Mouse (Mus musculus): ENCODE results near the gene Ifitm1. TPM values are rescaled to one million over a fixed set of nuclear protein-coding genes. Genes with fewer than 3 reads are reported as not detected.

Gene Ifitm1
- polyA plus RNA-seq, 1 experiment from 2014 or later: 148 TPM

GRCm38 (mm10) chr7:140942341-140942740, 24.7 kb upstream of the Ifitm1 start:
- H3K36me3 ChIP-seq: peaks cover 20% of the 10 kb centered on the region
- no peaks in the 10 kb centered on the region for H3K9me3 ChIP-seq
- H3K4me2 ChIP-seq (replicated peaks): peak overlapping the region; percentile 66
- peak overlapping the region; percentile 54 for H3K4me3 ChIP-seq (replicated peaks)
- H3K4me1 ChIP-seq (replicated peaks): peaks cover 32% of the 10 kb centered on the region
- no peaks in the 10 kb centered on the region for H3K27me3 ChIP-seq (replicated peaks)
- WGBS: 42% methylated on average over 9 of the region's 9 CpGs
- no peak for ATAC-seq
- H3K9ac ChIP-seq: peak overlapping the region; percentile 70
- peak overlapping the region; percentile 84 for H3K27ac ChIP-seq

- H3K27ac ChIP-seq: peak overlapping the region; percentile 84
- WGBS: 91% methylated on average over 10 of the region's 10 CpGs
- peaks cover 32% of the 10 kb centered on the region for H3K4me1 ChIP-seq (replicated peaks)
- H3K9me3 ChIP-seq: no peaks in the 10 kb centered on the region
- ATAC-seq: no peak
- H3K36me3 ChIP-seq: peaks cover 25% of the 10 kb centered on the region
- H3K9ac ChIP-seq: 0 out of 2 replicates have a peak overlapping the region, but pooled peaks have one; percentile 20
- H3K27me3 ChIP-seq (replicated peaks): no peaks in the 10 kb centered on the region
- no peak overlapping the region for H3K4me3 ChIP-seq (replicated peaks)
- H3K4me2 ChIP-seq (replicated peaks): peak overlapping the region; percentile 66
Measured at GRCm38 (mm10) chr7:140942811-140943210, 24.2 kb upstream of the Ifitm1 start.

- 61% methylated on average over 4 of the region's 4 CpGs for WGBS
- H3K4me2 ChIP-seq (replicated peaks): peak overlapping the region; percentile 66; the same call in 1 of the 2 replicates
- no peak overlapping the region for H3K4me3 ChIP-seq (replicated peaks)
- no peaks in the 10 kb centered on the region for H3K9me3 ChIP-seq
- H3K36me3 ChIP-seq: peaks cover 31% of the 10 kb centered on the region
- H3K4me1 ChIP-seq (replicated peaks): peaks cover 32% of the 10 kb centered on the region
- H3K27me3 ChIP-seq (replicated peaks): no peaks in the 10 kb centered on the region
- 0 out of 2 replicates have a peak overlapping the region, but pooled peaks have one; percentile 20 for H3K9ac ChIP-seq
- ATAC-seq: no peak
- H3K27ac ChIP-seq: peak overlapping the region; percentile 84; the same call in 1 of the 2 replicates
Measured at GRCm38 (mm10) chr7:140943356-140943755, 23.7 kb upstream of the Ifitm1 start.

- Histone ChIP-seq H3K4me2 (replicated peaks) (no peak overlapping the region), H3K4me3 (replicated peaks) (no peak overlapping the region), H3K4me1 (replicated peaks) (peaks cover 28% of the 10 kb centered on the region), H3K9ac (no peak overlapping the region), H3K36me3 (peaks cover 35% of the 10 kb centered on the region), H3K27me3 (replicated peaks) (no peaks in the 10 kb centered on the region), H3K9me3 (no peaks in the 10 kb centered on the region), H3K27ac (no peak overlapping the region)
- no peak for ATAC-seq
- 90% methylated on average over 7 of the region's 7 CpGs for WGBS
Measured at GRCm38 (mm10) chr7:140944236-140944635, 22.8 kb upstream of the Ifitm1 start.

GRCm38 (mm10) chr7:140945247-140945646, 21.8 kb upstream of the Ifitm1 start:
- ATAC-seq: no peak
- 96% methylated on average over 5 of the region's 5 CpGs for WGBS
- Histone ChIP-seq H3K4me1 (replicated peaks) (peaks cover 24% of the 10 kb centered on the region), H3K4me2 (replicated peaks) (no peak overlapping the region), H3K4me3 (replicated peaks) (no peak overlapping the region), H3K9ac (no peak overlapping the region), H3K9me3 (no peaks in the 10 kb centered on the region), H3K27me3 (replicated peaks) (no peaks in the 10 kb centered on the region), H3K36me3 (peaks cover 35% of the 10 kb centered on the region), H3K27ac (no peak overlapping the region)

- H3K4me2 ChIP-seq (replicated peaks): no peak overlapping the region
- H3K36me3 ChIP-seq: peaks cover 35% of the 10 kb centered on the region
- H3K27ac ChIP-seq: no peak overlapping the region
- H3K4me1 ChIP-seq (replicated peaks): peaks cover 31% of the 10 kb centered on the region
- H3K9me3 ChIP-seq: no peaks in the 10 kb centered on the region
- 89% methylated on average over 10 of the region's 10 CpGs for WGBS
- no peak for ATAC-seq
- H3K9ac ChIP-seq: no peak overlapping the region
- no peaks in the 10 kb centered on the region for H3K27me3 ChIP-seq (replicated peaks)
- H3K4me3 ChIP-seq (replicated peaks): no peak overlapping the region
Measured at GRCm38 (mm10) chr7:140946311-140946710, 20.7 kb upstream of the Ifitm1 start.

GRCm38 (mm10) chr7:140946980-140947379, 20.0 kb upstream of the Ifitm1 start:
- Histone ChIP-seq H3K9me3 (no peaks in the 10 kb centered on the region), H3K4me3 (replicated peaks) (no peak overlapping the region), H3K36me3 (peaks cover 35% of the 10 kb centered on the region), H3K27ac (peak overlapping the region; percentile 18; the same call in 1 of the 2 replicates), H3K4me1 (replicated peaks) (peaks cover 37% of the 10 kb centered on the region), H3K9ac (no peak overlapping the region), H3K27me3 (replicated peaks) (no peaks in the 10 kb centered on the region), H3K4me2 (replicated peaks) (no peak overlapping the region)
- ATAC-seq: no peak
- 50% methylated on average over 7 of the region's 7 CpGs for WGBS

GRCm38 (mm10) chr7:140948161-140948560, 18.9 kb upstream of the Ifitm1 start:
- Histone ChIP-seq H3K27me3 (replicated peaks) (no peaks in the 10 kb centered on the region), H3K4me3 (replicated peaks) (no peak overlapping the region), H3K9ac (no peak overlapping the region), H3K27ac (no peak overlapping the region), H3K9me3 (no peaks in the 10 kb centered on the region), H3K4me2 (replicated peaks) (no peak overlapping the region), H3K36me3 (peaks cover 38% of the 10 kb centered on the region), H3K4me1 (replicated peaks) (peaks cover 35% of the 10 kb centered on the region)
- ATAC-seq: no peak
- 76% methylated on average over 8 of the region's 8 CpGs for WGBS

- Histone ChIP-seq H3K4me2 (replicated peaks) (no peak overlapping the region), H3K27me3 (replicated peaks) (no peaks in the 10 kb centered on the region), H3K4me3 (replicated peaks) (no peak overlapping the region), H3K9me3 (no peaks in the 10 kb centered on the region), H3K36me3 (peaks cover 38% of the 10 kb centered on the region), H3K27ac (no peak overlapping the region), H3K4me1 (replicated peaks) (peaks cover 40% of the 10 kb centered on the region), H3K9ac (no peak overlapping the region)
- 88% methylated on average over 6 of the region's 6 CpGs for WGBS
- ATAC-seq: no peak
Measured at GRCm38 (mm10) chr7:140949255-140949654, 17.8 kb upstream of the Ifitm1 start.

- H3K9ac ChIP-seq: no peak within 1 kb of the TSS
- peaks cover 43% of the 10 kb centered on the region for H3K4me1 ChIP-seq (replicated peaks)
- ATAC-seq: no peak
- peak within 1 kb of the TSS; percentile 48 for H3K27ac ChIP-seq
- 82% methylated on average over 16 of the region's 16 CpGs for WGBS
- peaks cover 37% of the 10 kb centered on the region for H3K36me3 ChIP-seq
- no peaks in the 10 kb centered on the region for H3K27me3 ChIP-seq (replicated peaks)
- no peaks in the 10 kb centered on the region for H3K9me3 ChIP-seq
- no peak within 1 kb of the TSS; the same call in 1 of the 2 replicates for H3K4me3 ChIP-seq (replicated peaks)
- peak within 1 kb of the TSS; percentile 26; the same call in 1 of the 2 replicates for H3K4me2 ChIP-seq (replicated peaks)
Measured at GRCm38 (mm10) chr7:140949824-140950530, 17.0 kb upstream of the Ifitm1 start, which contains the start of gene Ifitm5. TSS of gene Ifitm5 (minus strand) at chr7:140950291.

- Histone ChIP-seq H3K27ac (peak overlapping the region; percentile 48), H3K4me3 (replicated peaks) (no peak overlapping the region; the same call in 1 of the 2 replicates), H3K9ac (no peak overlapping the region), H3K36me3 (peaks cover 26% of the 10 kb centered on the region), H3K27me3 (replicated peaks) (no peaks in the 10 kb centered on the region), H3K4me1 (replicated peaks) (peaks cover 44% of the 10 kb centered on the region), H3K4me2 (replicated peaks) (peak overlapping the region; percentile 26; the same call in 1 of the 2 replicates), H3K9me3 (no peaks in the 10 kb centered on the region)
- no peak for ATAC-seq
- 35% methylated on average over 8 of the region's 8 CpGs for WGBS
Measured at GRCm38 (mm10) chr7:140951051-140951450, 16.0 kb upstream of the Ifitm1 start.

GRCm38 (mm10) chr7:140951765-140952164, 15.3 kb upstream of the Ifitm1 start:
- 62% methylated on average over 6 of the region's 6 CpGs for WGBS
- H3K9me3 ChIP-seq: no peaks in the 10 kb centered on the region
- H3K4me3 ChIP-seq (replicated peaks): no peak overlapping the region
- H3K9ac ChIP-seq: no peak overlapping the region
- peaks cover 51% of the 10 kb centered on the region for H3K4me1 ChIP-seq (replicated peaks)
- peaks cover 23% of the 10 kb centered on the region; the same call in 1 of the 2 replicates for H3K36me3 ChIP-seq
- no peak overlapping the region for H3K27ac ChIP-seq
- no peaks in the 10 kb centered on the region for H3K27me3 ChIP-seq (replicated peaks)
- no peak overlapping the region for H3K4me2 ChIP-seq (replicated peaks)
- ATAC-seq: no peak

Measured in intestine, embryonic 15.5 days (tissue).